Mouse (Mus musculus): ENCODE results near the gene Edf1. TPM values are rescaled to one million over a fixed set of nuclear protein-coding genes. Genes with fewer than 3 reads are reported as not detected.
A peak's percentile ranks its signal among the peaks of the same experiment; 100 is the strongest.

The Edf1 gene
- polyA plus RNA-seq, 1 experiment: 1,404 TPM

- Histone ChIP-seq H3K27me3 (replicated peaks) (no peaks in the 10 kb centered on the region), H3K4me3 (replicated peaks) (no peak overlapping the region), H3K9me3 (no peaks in the 10 kb centered on the region), H3K4me1 (peaks cover 13% of the 10 kb centered on the region), H3K36me3 (replicated peaks; ENCODE audit: low read length) (peaks cover 93% of the 10 kb centered on the region)
- TF ChIP-seq FLI1 (IDR thresholded peaks at IDR 0.05; ENCODE audit: low read length) (no peak), GATA1 (IDR thresholded peaks at IDR 0.05; ENCODE audit: borderline replicate concordance, low read length) (no peak)
Observed at GRCm38 (mm10) chr2:25591863-25592262, 34.2 kb downstream of the Edf1 start.

GRCm38 (mm10) chr2:25596765-25597510 is 39.3 kb downstream of the Edf1 start:
- no peaks in the 10 kb centered on the region for H3K9me3 ChIP-seq
- no peaks in the 10 kb centered on the region for H3K27me3 ChIP-seq (replicated peaks)
- peaks cover 95% of the 10 kb centered on the region for H3K36me3 ChIP-seq (replicated peaks; ENCODE audit: low read length)
- H3K4me3 ChIP-seq (replicated peaks): no peak overlapping the region
- H3K4me1 ChIP-seq: peaks cover 21% of the 10 kb centered on the region
- TF ChIP-seq GATA1 (IDR thresholded peaks at IDR 0.05; ENCODE audit: borderline replicate concordance, low read length): no peak
- TF ChIP-seq FLI1 (IDR thresholded peaks at IDR 0.05; ENCODE audit: low read length): no peak

- Histone ChIP-seq H3K9me3 (no peaks in the 10 kb centered on the region), H3K36me3 (replicated peaks; ENCODE audit: low read length) (peaks cover 95% of the 10 kb centered on the region), H3K4me1 (peaks cover 19% of the 10 kb centered on the region)
Observed at GRCm38 (mm10) chr2:25598749-25599148, 41.1 kb downstream of the Edf1 start.

GRCm38 (mm10) chr2:25600037-25600436 is 42.4 kb downstream of the Edf1 start:
- Histone ChIP-seq H3K36me3 (replicated peaks; ENCODE audit: low read length) (peaks cover 93% of the 10 kb centered on the region), H3K27me3 (replicated peaks) (no peaks in the 10 kb centered on the region), H3K4me1 (peaks cover 19% of the 10 kb centered on the region), H3K9me3 (no peaks in the 10 kb centered on the region), H3K4me3 (replicated peaks) (no peak overlapping the region)
- no peak for TF ChIP-seq FLI1 (IDR thresholded peaks at IDR 0.05; ENCODE audit: low read length)
- TF ChIP-seq GATA1 (IDR thresholded peaks at IDR 0.05; ENCODE audit: borderline replicate concordance, low read length): no peak

More at GRCm38 (mm10) chr2:25598749-25599148, 41.1 kb downstream of the Edf1 start:
- Histone ChIP-seq H3K4me3 (replicated peaks) (no peak overlapping the region), H3K27me3 (replicated peaks) (no peaks in the 10 kb centered on the region)
- no peak for TF ChIP-seq FLI1 (IDR thresholded peaks at IDR 0.05; ENCODE audit: low read length)
- no peak for TF ChIP-seq GATA1 (IDR thresholded peaks at IDR 0.05; ENCODE audit: borderline replicate concordance, low read length)

GRCm38 (mm10) chr2:25602526-25602925 is 44.9 kb downstream of the Edf1 start:
- no peak for TF ChIP-seq GATA1 (IDR thresholded peaks at IDR 0.05; ENCODE audit: borderline replicate concordance, low read length)
- TF ChIP-seq FLI1 (IDR thresholded peaks at IDR 0.05; ENCODE audit: low read length): no peak
- Histone ChIP-seq H3K9me3 (no peaks in the 10 kb centered on the region), H3K4me1 (peaks cover 35% of the 10 kb centered on the region), H3K4me3 (replicated peaks) (no peak overlapping the region), H3K27me3 (replicated peaks) (no peaks in the 10 kb centered on the region), H3K36me3 (replicated peaks; ENCODE audit: low read length) (peaks cover 68% of the 10 kb centered on the region)

- Histone ChIP-seq H3K27me3 (replicated peaks) (peaks cover 29% of the 10 kb centered on the region), H3K4me1 (peaks cover 29% of the 10 kb centered on the region), H3K36me3 (replicated peaks; ENCODE audit: low read length) (peaks cover 13% of the 10 kb centered on the region), H3K9me3 (no peaks in the 10 kb centered on the region), H3K4me3 (replicated peaks) (peak within 1 kb of the TSS; percentile 98)
- TF ChIP-seq GATA1 (IDR thresholded peaks at IDR 0.05; ENCODE audit: borderline replicate concordance, low read length) (no peak), FLI1 (IDR thresholded peaks at IDR 0.05; ENCODE audit: low read length) (no peak)
Observed at GRCm38 (mm10) chr2:25607761-25608622, 50.3 kb downstream of the Edf1 start, which contains the start of gene Rabl6. TSS of gene Rabl6 (minus strand) at chr2:25608521.

- Histone ChIP-seq H3K36me3 (replicated peaks; ENCODE audit: low read length) (peaks cover 6% of the 10 kb centered on the region), H3K9me3 (no peaks in the 10 kb centered on the region), H3K4me1 (peaks cover 34% of the 10 kb centered on the region), H3K27me3 (replicated peaks) (peaks cover 36% of the 10 kb centered on the region), H3K4me3 (replicated peaks) (peak overlapping the region; percentile 98)
- no peak for TF ChIP-seq GATA1 (IDR thresholded peaks at IDR 0.05; ENCODE audit: borderline replicate concordance, low read length)
- no peak for TF ChIP-seq FLI1 (IDR thresholded peaks at IDR 0.05; ENCODE audit: low read length)
Observed at GRCm38 (mm10) chr2:25608671-25609070, 51.0 kb downstream of the Edf1 start.

Other genes starting within 250 kb of the Edf1 start
- not detected in 2 replicates for gene Grin1, start 238.7 kb upstream of the Edf1 start, polyA plus RNA-seq (2012; ENCODE audit: insufficient read depth, low replicate concordance)
- gene Man1b1, start 225.5 kb upstream of the Edf1 start, polyA plus RNA-seq (2012; ENCODE audit: insufficient read depth, low replicate concordance): 4.4 and 13.9 TPM in 2 replicates
- 4.3 and 4.4 TPM in 2 replicates for gene Dpp7, start 201.5 kb upstream of the Edf1 start, polyA plus RNA-seq (2012; ENCODE audit: insufficient read depth, low replicate concordance)
- gene Uap1l1, start 192.2 kb upstream of the Edf1 start, polyA plus RNA-seq (2012; ENCODE audit: insufficient read depth, low replicate concordance): 12.1 and 13.3 TPM in 2 replicates
- 26.7 and 29.9 TPM in 2 replicates for gene Sapcd2, start 185.5 kb upstream of the Edf1 start, polyA plus RNA-seq (2012; ENCODE audit: insufficient read depth, low replicate concordance)
- 1.3 TPM in 1 of 2 replicates, not detected in the other for gene Entpd2, start 162.0 kb upstream of the Edf1 start, polyA plus RNA-seq (2012; ENCODE audit: insufficient read depth, low replicate concordance)
- 3.7 and 3.9 TPM in 2 replicates for gene Npdc1, start 158.5 kb upstream of the Edf1 start, polyA plus RNA-seq (2012; ENCODE audit: insufficient read depth, low replicate concordance)
- gene Fut7, start 134.6 kb upstream of the Edf1 start, polyA plus RNA-seq (2012; ENCODE audit: insufficient read depth, low replicate concordance): 4.3 TPM in 1 of 2 replicates, not detected in the other
- gene Abca2, start 129.1 kb upstream of the Edf1 start, polyA plus RNA-seq (2012; ENCODE audit: insufficient read depth, low replicate concordance): 13.1 and 24.3 TPM in 2 replicates
- not detected in 2 replicates for gene Clic3, start 101.0 kb upstream of the Edf1 start, polyA plus RNA-seq (2012; ENCODE audit: insufficient read depth, low replicate concordance)
- gene Paxx, start 96.8 kb upstream of the Edf1 start, polyA plus RNA-seq (2012; ENCODE audit: insufficient read depth, low replicate concordance): 51.1 and 52.3 TPM in 2 replicates
- gene Ptgds, start 87.8 kb upstream of the Edf1 start, polyA plus RNA-seq (2012; ENCODE audit: insufficient read depth, low replicate concordance): not detected in 2 replicates
- gene Lcn12, start 63.9 kb upstream of the Edf1 start, polyA plus RNA-seq (2012; ENCODE audit: insufficient read depth, low replicate concordance): not detected in 2 replicates
- gene Fbxw5, start 57.1 kb upstream of the Edf1 start, polyA plus RNA-seq (2012; ENCODE audit: insufficient read depth, low replicate concordance): 46.2 and 91.1 TPM in 2 replicates
- gene C8g, start 56.1 kb upstream of the Edf1 start, polyA plus RNA-seq (2012; ENCODE audit: insufficient read depth, low replicate concordance): 0.43 TPM in 1 of 2 replicates, not detected in the other
- 0.78 and 7.0 TPM in 2 replicates for gene Traf2, start 10.9 kb upstream of the Edf1 start, polyA plus RNA-seq (2012; ENCODE audit: insufficient read depth, low replicate concordance)
- gene Mamdc4, start 17.0 kb downstream of the Edf1 start, polyA plus RNA-seq (2012; ENCODE audit: insufficient read depth, low replicate concordance): 0.75 TPM in 1 of 2 replicates, not detected in the other
- gene Phpt1, start 17.4 kb downstream of the Edf1 start, polyA plus RNA-seq (2012; ENCODE audit: insufficient read depth, low replicate concordance): 4.7 TPM in 1 of 2 replicates, not detected in the other
- gene Ajm1, start 23.9 kb downstream of the Edf1 start, polyA plus RNA-seq (2012; ENCODE audit: insufficient read depth, low replicate concordance): 0.44 and 0.85 TPM in 2 replicates
- 36.6 and 58.2 TPM in 2 replicates for gene Rabl6, start 50.7 kb downstream of the Edf1 start, polyA plus RNA-seq (2012; ENCODE audit: insufficient read depth, low replicate concordance)
- gene Ccdc183, start 59.8 kb downstream of the Edf1 start, polyA plus RNA-seq (2012; ENCODE audit: insufficient read depth, low replicate concordance): 0.15 TPM in 1 of 2 replicates, not detected in the other
- gene Tmem141, start 64.2 kb downstream of the Edf1 start, polyA plus RNA-seq (2012; ENCODE audit: insufficient read depth, low replicate concordance): 0.94 TPM in 1 of 2 replicates, not detected in the other
- gene Fcna, start 70.2 kb downstream of the Edf1 start, polyA plus RNA-seq (2012; ENCODE audit: insufficient read depth, low replicate concordance): 0.49 TPM in 1 of 2 replicates, not detected in the other
- not detected in 2 replicates for gene Lcn8, start 95.3 kb downstream of the Edf1 start, polyA plus RNA-seq (2012; ENCODE audit: insufficient read depth, low replicate concordance)
- gene Lcn5, start 100.1 kb downstream of the Edf1 start, polyA plus RNA-seq (2012; ENCODE audit: insufficient read depth, low replicate concordance): not detected in 2 replicates
- gene Lcn6, start 118.9 kb downstream of the Edf1 start, polyA plus RNA-seq (2012; ENCODE audit: insufficient read depth, low replicate concordance): not detected in 2 replicates
- gene Lcn10, start 124.9 kb downstream of the Edf1 start, polyA plus RNA-seq (2012; ENCODE audit: insufficient read depth, low replicate concordance): not detected in 2 replicates
- not detected in 2 replicates for gene Obp2a, start 142.2 kb downstream of the Edf1 start, polyA plus RNA-seq (2012; ENCODE audit: insufficient read depth, low replicate concordance)
- gene Bmyc, start 148.9 kb downstream of the Edf1 start, polyA plus RNA-seq (2012; ENCODE audit: insufficient read depth, low replicate concordance): 55.7 and 68.2 TPM in 2 replicates
- gene Obp2b, start 179.2 kb downstream of the Edf1 start, polyA plus RNA-seq (2012; ENCODE audit: insufficient read depth, low replicate concordance): not detected in 2 replicates
- gene Lcn3, start 207.7 kb downstream of the Edf1 start, polyA plus RNA-seq (2012; ENCODE audit: insufficient read depth, low replicate concordance): not detected in 2 replicates
- not detected in 2 replicates for gene Lcn11, start 219.2 kb downstream of the Edf1 start, polyA plus RNA-seq (2012; ENCODE audit: insufficient read depth, low replicate concordance)
- not detected in 2 replicates for gene Gm13539, start 224.4 kb downstream of the Edf1 start, polyA plus RNA-seq (2012; ENCODE audit: insufficient read depth, low replicate concordance)